Mouse (Mus musculus) olfactory bulb, adult 2 months (tissue): ENCODE measurements around the gene Hrct1.

Source experiments
- CTCF ChIP-seq: fragments of 200-500 bp; IDR thresholded peaks from 2 replicates; pipeline ENCODE4 v1.5.1; 2012; ENCODE audit warnings: low read depth, mild to moderate bottlenecking, low read length, moderate library complexity; ENCODE audit not compliant: insufficient read depth
- POLR2A ChIP-seq: fragments of 200-500 bp; IDR thresholded peaks from 2 replicates; pipeline ENCODE4 v1.6.1; 2012; ENCODE audit warnings: mild to moderate bottlenecking, low read depth, low read length, moderate library complexity; ENCODE audit not compliant: insufficient read depth

DNA sequence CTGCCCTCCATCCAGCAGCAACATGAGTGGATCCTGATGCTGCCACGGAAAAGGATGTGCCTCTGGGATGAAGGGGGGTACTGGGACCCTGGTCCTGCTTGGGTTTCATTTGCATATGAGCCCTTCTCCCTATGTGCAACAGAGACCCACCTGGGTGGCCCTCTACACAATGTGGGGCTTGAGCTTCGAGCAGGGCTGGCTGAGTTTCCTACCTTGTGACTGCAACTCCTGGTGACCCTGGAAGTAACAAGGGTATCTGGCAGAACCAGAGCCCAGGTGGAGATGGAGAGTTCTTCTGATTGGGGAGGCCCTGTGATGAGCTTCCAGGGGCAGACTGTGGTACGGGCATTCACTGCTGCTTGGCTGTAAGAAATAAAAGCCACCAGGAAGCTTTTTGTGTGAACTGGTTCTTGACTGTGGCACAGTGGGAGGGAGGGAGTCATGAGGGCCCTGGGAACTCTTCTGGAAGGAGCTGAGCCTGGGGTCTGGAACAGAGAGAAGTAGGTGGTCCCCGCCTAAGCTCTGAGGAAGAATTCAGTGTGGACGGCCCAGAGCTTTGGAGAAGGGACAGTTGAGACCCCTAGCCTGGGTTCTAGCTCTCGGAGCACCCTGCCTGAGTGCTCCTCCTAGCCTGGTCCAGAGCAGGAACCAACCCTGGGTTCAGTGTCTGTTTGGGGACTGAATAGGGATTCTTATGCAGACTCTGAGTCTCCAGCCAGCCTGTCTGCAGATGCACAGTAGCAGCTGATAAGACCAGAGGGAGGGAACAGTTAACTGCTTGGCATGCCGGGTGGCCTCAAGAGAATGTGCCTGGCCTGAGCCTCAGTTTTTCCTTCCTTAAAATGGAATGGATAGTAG, 959 bp downstream of the Hrct1 start:
- no peak for TF ChIP-seq POLR2A
- no peak for TF ChIP-seq CTCF
